Mouse (Mus musculus) MEL (cell line): ENCODE measurements around the gene Samd3.

ENCODE experiments used
- CHD2 ChIP-seq: IDR thresholded peaks from 2 replicates; pipeline ENCODE4 v1.6.1; 2011; ENCODE audit warnings: low read length, improper control_type of control experiment
- CTCF ChIP-seq, 3 experiments: IDR thresholded peaks in 2 of 3; conservative IDR thresholded peaks in 1 of 3; 2 replicates each; pipeline ENCODE4 v1.5.1; 2011 to 2012; ENCODE audit warnings: low read length in 3 of 3, low read depth in 2 of 3, mild to moderate bottlenecking in 2 of 3, improper control_type of control experiment in 1 of 3, inconsistent platforms in 1 of 3, mixed read lengths in 1 of 3, moderate library complexity in 1 of 3; ENCODE audit not compliant: control insufficient read depth in 1 of 3, insufficient read depth in 1 of 3, poor library complexity in 1 of 3, severe bottlenecking in 1 of 3
- NELFE ChIP-seq: IDR thresholded peaks from 2 replicates; pipeline ENCODE4 v1.6.1; 2011; ENCODE audit warnings: low read depth, low read length, improper control_type of control experiment
- USF1 ChIP-seq: IDR thresholded peaks from 2 replicates; pipeline ENCODE4 v1.6.1; 2014; ENCODE audit warnings: low read depth, mild to moderate bottlenecking, inconsistent platforms, low read length, improper control_type of control experiment, moderate library complexity
- ZKSCAN1 ChIP-seq: IDR thresholded peaks from 2 replicates; pipeline ENCODE4 v1.6.1; 2012; ENCODE audit warnings: low read depth, mild to moderate bottlenecking, inconsistent platforms, low read length, improper control_type of control experiment, moderate library complexity

DNA sequence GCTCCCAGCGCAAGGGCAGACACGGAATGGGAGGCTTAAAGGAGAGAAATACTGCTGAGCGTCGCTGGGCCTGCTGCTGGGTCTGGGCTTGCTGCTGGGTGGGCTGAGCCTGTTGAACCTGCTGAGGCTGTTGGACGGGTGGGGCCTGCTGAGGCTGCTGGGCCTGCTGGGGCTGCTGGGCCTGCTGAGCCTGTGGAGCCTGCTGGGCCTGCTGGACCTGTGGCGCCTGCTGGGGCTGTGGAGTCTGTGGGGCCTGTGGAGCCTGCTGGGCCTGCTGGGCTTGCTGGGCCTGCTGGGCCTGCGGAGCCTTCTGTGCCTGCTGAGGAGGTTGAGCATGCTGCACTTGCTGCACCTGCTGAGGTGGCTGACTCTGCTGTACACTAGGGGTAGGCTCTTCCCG lies 50.5 kb downstream of the Samd3 start:
- no peak for TF ChIP-seq CTCF (IDR thresholded peaks at IDR 0.05 in 2 of 3, conservative IDR thresholded peaks at IDR 0.05 in 1 of 3; ENCODE audit: control insufficient read depth in 1 of 3, insufficient read depth in 1 of 3, low read depth in 2 of 3, low read length in 3 of 3, poor library complexity in 1 of 3, severe bottlenecking in 1 of 3)
- TF ChIP-seq CHD2: no peak
- TF ChIP-seq NELFE: no peak
- TF ChIP-seq ZKSCAN1: no peak
- no peak for TF ChIP-seq USF1
